Mouse (Mus musculus) A20 (cell line): ENCODE data around the gene Nudt14.

Experiments used
- DNase-seq: peaks from one replicate; pipeline ENCODE4 v3.0.0-alpha.2; 2011; ENCODE audit warnings: low read depth, low spot score

Gene Nudt14

DNA sequence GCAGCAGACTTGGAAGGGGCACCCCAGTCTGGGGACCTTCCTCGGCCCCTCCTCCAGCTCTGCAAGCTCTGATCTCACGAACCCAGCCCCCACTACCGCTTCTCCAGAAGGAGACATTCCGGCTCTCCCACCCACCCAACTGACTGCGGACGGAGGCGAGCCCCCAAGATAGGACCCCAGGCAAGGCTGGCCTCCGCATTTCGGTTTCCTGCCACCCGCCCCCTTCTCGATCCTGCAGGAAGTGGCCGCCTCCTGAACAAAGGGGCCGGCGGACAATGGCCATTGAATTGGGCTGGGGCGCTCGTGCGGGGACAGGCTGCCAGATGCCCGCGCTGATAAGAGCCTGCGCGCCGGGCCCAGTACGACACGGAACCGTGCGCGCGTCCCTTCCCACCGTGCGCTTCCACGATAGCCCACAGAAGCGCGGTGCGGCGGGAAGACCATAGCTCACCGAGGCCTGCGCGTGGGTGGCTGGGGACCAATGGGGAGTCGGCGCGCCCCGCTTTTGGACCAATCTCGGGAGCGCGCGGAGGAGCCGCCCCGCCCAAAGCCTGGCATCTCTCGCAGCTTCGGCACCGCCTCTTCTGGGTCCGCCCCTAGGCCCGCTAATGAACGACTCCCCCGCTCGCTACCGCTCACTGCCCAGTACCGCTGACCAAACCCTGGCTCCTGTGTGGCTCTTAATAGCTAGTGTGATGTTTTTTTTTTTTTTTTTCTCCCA lies 8.3 kb upstream of the Nudt14 start:
- peak; percentile 78 for DNase-seq

DNA sequence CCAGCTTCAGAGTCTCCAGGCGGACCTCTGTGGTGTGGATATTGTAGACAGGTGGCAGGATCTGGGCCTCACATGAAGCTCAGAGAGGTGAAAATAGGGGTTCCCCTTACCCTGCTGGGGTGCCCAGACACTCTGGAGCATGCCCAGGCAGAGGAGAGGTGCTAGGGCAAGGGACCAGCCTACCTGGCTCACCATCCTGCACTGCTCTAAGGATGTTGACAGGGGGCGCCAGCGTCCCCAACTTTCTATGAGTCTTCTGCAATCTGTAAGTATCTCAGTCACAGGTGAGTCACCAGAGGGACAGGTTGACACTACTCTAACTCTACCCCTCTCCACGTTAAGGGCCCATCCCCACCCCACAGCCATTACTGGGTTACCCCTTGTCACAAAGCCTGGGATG lies 5.4 kb upstream of the Nudt14 start:
- peak; percentile 61 for DNase-seq

DNA sequence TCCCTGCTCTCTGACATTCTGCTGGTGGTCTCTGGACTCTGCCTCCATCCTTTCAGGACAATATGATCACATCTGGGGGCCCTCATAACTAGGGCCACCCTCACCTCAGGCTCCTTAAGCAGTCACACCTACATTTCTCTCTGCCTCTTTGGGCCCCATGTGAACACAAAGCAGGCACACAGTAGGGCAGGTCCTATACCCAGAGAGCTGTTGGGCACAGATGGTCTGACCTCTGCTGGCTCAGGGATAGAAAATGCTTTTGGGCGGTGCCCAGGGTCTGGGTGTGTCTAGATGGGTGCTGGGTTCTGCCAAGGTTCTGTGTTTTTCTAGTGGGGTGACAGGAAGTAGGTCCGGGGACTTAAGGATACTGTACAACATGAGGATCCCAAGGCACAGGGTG lies 1.7 kb upstream of the Nudt14 start:
- DNase-seq, result no peak

DNA sequence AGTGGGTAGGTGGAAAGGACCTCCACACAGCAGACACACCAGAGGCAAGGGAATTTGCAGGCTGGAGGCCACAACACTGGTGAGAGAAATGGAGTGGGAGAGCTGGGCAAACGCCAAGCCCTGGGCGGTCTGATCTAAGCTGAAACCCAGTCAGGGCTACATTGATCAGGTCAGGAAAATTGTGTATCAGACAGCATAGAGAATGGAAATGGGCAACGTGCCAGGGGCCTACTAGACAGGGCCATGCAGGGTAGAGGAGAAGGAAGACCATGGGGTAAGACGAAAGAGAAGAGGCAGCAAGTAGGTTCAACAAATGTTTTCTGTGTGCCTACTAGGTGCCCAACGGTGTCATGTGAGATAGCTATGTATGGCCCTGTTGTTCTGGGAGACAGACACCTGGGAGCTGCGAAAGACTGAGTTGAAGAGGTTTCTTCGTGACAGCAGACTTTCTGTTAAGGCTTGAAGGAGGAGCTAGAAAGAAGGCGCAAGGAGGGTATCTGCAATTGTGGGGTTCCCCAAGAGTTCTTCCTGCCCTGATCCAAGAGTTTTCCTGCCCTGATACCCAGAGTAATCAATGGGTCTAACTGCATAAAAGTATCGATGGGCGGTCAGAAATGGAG lies 658 bp downstream of the Nudt14 start:
- DNase-seq, result no peak

DNA sequence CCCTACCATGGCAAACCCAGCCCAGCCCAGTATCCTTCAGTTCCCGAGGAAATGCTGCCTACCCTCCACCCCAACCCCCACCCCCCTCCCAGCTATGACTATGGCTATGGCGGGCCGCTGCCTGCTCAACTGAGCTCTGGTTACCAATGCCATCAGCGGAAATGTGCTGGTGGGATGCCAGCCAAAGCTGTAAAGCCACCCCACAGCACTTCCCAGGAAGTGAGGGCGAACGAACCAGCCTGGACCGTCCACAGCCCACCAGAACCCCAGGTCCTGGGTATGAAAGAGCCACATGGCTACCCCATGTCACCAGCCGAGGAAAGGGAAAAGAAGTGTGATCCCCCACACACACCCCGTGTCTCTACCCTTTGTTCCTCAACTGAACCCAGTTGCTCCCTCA lies 1.2 kb downstream of the Nudt14 start:
- no peak for DNase-seq

DNA sequence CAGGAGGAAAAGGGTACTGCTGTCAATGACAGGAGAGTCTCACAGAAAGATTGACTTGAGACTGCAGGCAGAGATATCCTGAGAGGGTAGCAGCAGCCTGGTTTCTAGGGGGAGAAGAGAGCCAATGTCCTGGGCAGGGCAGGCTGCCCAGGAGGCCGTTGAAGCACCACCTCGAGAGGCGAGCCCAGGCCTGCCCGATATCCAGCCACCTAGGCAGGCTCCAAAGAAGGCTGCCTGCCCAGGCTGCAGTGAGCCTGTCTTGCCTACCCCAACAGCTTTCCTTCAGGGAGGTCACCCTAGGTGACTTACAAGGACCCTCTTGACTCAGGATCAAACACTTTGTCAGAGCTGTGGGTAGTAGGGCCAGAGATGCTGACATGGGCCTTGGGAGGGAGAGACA lies 1.7 kb downstream of the Nudt14 start:
- DNase-seq, result no peak

DNA sequence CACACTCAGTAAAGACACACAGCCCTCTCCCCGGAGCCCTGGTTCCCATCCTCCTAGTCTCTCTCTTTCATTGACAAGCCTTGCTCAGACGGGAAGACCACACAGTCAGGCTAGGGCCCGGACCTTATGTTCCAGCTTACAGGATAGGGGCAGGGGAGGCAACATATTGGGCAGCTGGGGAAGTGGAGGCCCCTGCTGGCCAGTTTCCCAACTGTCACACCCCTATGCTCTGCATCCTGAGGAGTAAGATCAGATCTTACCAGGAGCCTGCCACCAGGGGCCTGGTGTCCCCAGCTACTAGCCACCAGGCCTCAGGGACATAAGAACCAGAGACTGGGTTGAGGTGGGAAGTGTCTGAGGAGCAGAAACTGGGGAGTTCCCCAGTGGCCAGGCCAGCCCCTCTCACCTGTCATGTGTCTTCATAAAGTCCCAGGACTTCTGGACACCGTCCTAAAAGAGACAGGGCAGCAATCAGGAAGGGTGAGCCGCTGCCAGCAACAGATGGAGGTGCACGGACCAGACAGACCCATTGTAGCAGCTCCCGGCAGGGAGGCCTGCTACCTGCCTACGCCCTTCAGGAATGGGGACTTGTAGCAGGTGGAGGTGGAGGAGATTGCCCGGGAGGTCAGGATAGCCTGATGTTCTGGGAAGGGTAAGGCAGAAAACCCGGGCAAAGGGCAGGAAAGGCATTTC lies 2.9 kb downstream of the Nudt14 start:
- no peak for DNase-seq

DNA sequence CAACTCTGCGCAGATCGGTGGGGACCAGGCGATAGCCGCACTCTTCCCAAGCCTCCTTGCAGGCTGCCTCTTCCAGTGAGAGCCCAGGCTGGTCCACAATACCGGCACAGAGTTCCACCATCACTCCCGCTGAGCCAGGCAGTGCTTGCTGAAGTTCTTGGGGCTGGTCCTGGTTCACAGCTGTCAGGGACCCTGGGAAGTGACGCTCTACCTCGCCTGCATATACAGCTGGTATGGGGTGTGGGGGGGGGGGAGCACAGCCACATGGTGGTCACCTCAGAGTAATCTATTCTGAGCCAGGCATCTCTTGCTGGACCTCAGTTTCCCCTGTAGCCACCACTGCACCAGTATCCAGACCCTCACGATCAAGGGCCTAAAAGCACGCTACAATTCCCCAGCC lies 3.6 kb downstream of the Nudt14 start:
- no peak for DNase-seq

DNA sequence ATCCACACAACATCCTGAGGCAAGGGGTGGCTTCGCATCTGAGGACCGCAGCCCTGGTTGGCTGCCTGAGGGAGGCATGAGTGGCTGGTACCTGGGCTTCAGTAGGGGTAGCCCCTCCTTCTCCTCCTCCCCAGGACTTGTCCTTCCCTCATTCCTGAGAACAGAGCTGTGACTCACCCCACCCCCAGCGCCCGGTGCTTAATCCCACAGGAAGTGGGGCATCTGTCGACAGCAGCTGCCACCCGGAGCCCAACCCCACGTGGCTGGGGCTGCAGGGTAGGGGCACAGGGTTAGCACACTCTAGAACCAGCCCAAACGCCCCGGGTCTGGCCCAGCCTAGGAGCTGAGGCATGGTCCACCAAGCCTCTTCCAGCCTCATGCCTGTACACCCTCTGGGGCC lies 4.0 kb downstream of the Nudt14 start:
- DNase-seq, result no peak

DNA sequence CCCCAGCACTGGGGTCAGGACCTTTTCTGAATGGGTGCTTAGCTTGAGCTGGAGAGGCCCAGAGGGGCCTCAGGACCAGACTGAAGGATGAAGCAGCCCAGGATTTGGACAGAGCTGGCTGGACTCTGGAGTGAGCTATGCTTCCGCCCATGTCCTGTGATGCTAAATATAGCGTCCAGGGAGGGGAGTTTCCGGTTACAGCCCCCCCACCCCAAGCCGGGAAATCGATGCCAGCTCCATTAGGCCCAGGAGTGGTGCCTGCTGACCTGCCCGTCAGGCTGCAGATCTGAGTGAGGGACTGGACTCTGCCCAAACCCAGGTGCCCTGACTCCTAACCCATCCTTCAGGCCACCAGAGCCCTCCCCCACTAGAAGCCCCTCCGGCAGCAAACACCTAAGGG lies 9.3 kb downstream of the Nudt14 start:
- DNase-seq, result no peak

DNA sequence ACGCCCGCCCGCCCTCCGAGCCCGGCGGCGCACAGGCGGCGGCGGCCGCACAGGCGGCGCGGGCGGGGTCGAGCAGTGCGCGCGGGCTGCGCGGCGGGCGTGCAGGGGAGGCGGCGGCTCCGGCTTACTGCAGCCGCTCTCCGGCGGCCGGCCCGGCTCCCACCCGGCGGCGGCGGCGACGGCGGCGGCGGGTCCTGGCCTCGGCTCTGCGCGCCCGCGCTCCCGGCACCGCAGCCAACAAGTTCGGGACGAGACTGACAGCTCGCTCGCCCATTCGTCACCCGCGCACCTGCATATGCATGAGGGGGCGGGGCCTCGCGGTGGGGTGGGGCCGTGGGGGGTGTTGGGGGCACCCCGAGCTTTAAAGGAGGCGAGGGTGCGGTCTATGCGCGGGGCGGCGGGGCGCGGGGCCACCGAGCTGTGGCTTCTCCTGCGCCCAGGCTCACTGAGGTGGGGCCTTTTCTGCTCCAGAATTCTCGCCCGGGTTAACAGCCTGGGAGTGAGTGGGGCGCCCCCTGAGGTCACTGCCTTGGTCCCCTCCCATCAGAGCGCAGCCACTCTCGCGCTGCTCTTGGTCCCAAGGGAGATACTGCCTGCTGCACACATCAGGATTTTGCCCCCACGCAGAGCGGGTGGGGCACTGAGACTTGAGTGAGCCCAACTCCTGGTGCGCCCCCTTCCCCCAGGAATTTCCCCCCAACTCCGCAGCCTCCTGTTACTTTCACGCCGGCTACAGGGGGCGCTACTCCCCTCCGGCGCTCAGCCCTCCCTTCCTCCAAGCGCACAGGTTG lies 12.2 kb downstream of the Nudt14 start, which contains the start of gene Jag2:
Gene Jag2 (minus strand): TSS at position 215 of the 791 bp plus-strand sequence.
- DNase-seq, result peak; percentile 77

DNA sequence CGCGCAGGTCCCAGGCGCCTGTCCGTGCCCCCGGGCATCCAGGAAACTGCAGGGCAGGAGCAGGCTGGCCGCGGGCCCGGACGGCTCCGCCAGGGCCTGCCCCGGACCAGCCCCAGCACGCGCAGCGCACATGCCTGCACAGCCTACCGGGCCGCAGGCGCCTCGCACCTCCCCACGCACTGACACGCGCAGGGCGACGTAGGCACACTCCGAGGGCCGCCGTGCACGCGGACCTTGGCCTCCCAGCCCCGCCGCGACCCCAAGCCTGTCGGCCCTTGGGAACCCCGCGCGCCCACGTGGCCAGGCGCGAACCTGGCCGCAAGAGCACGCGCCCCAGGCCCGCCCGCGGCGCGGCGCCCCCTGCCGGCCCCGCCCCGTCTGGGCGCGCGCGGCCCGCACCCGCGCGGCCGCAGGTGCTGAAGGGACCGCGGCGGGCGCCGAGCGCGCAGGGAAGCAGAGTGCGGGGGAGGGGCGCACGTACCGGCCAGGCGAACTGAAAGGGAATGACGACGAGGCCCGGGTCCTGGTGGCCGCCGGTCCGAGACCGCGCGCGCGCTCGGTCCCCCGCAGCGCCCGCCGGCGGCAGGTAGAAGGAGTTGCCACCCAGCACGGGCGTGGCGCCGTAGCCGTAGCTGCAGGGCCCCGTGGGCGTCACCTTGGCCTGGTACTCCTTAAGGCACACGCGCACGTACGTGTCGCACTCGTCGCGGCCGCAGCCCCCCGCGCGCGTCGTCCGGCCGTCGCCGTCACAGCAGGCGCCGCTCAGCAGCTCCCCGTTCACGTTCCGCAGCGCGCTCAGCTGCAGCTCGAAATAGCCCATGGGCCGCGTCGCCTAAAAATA lies 13.3 kb downstream of the Nudt14 start:
- DNase-seq, result no peak

DNA sequence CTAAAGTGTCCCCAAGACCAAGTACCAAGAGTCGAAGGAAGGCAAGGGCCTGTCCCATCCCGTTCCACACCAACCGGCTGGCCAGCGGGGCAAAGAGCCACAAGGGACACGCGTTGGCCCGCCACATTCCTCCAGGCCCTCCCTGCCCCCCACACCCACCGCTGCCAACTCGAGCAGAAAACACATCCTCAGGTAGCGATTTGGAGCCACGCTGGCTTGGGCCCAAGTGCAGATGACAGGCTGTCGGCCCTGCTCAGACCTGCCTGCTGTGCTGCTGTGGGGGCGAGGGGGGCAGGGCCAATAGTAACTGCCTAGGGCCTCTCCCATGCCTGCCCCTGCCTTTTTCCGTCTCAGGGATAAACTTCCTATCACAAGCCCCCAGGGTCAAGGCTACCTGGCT lies 14.7 kb downstream of the Nudt14 start:
- no peak for DNase-seq

DNA sequence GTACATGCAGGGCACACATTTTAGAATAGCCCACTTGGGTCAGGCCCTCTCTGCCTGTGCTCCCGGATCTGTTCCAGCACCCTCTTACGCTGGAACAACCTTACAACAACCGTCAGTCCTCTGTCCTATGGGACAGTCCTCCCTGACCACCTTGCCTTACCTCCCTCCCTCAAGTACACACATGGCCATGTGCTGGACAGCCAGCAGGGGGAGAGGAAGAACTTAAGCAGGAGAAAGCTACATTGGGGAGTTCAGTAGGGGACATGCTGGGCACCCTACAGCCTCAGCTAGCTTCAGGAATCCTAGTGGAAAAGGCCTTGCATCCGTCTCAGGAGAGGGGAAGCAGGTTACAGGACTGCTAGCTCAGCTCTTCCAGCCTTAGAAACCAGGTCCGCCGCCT lies 16.0 kb downstream of the Nudt14 start:
- no peak for DNase-seq

DNA sequence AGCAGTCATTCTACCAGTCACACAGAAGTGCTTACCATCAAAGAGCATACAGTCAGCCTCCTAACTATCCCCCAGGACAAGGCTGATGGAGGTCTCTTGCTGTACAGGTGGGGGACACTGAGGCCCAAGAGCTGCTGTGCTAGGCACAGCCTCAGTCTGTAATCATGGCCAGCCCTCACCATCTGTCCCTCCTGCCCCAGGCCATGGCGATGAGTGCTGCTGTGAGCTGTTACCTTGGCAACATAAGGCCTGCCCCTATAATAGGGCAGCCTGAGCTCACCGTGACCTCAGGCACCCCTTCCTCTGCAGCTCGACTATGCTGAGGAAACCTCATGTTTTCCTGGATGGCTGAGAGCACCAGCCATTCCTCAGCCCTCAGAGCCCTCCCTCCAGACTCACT lies 19.4 kb downstream of the Nudt14 start:
- no peak for DNase-seq

DNA sequence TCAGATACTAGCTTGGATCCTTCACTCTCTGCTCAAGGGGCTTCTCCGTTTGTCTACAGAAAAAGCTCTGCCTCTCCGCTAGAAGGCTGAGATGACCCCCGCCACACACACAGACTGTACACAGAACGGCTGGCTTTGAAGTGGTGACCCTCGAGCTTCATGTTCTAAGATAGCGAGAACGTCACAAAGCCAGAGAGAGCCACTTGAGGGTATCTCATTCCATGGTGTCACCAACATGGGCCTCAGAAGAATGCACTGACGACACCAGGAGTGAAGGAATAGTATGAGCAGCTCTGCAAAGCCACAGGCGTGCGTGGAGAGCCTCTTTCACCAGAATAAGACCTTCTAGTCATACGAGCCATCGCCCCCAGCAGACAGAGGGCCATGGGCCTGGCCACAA lies 20.4 kb downstream of the Nudt14 start:
- no peak for DNase-seq

DNA sequence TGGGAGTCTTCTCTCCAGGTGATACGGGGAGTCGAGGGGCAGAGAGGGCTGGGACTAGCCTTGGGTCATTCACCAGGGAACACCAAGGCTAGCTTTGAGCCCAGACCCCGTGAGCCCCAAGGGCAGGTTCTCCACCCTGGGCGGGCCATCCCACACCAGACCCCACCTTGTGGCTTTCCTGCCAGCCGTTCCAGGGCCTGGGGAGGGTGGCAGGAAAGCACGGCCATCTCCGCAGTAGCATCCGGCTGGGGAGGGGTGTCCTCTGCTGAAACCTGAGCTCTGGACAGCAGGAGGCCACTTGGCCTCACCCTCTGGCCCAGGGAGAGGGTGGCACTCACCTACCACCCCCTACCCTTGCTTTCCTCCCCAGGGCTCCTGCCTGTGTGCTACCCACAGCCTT lies 24.0 kb downstream of the Nudt14 start:
- no peak for DNase-seq

DNA sequence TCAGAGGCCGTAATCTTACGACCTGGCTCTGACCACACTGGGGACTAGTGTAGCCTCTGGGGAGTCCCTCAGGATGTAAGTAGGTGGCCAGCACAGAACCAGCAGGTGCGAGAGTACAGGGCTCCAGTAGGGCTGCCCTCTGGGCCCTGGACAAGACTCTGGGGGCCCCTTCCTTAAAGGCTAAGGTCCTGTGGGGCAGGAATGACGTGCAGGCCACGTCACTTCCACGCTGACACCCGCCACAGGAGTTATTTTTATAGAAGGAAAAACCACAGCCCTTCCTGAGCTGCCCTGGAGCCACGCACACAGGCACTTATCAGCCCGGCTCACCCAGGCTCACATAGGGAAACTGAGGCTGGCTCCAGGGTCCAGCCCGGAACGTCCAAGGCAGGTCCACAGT lies 24.4 kb downstream of the Nudt14 start:
- DNase-seq, result no peak

DNA sequence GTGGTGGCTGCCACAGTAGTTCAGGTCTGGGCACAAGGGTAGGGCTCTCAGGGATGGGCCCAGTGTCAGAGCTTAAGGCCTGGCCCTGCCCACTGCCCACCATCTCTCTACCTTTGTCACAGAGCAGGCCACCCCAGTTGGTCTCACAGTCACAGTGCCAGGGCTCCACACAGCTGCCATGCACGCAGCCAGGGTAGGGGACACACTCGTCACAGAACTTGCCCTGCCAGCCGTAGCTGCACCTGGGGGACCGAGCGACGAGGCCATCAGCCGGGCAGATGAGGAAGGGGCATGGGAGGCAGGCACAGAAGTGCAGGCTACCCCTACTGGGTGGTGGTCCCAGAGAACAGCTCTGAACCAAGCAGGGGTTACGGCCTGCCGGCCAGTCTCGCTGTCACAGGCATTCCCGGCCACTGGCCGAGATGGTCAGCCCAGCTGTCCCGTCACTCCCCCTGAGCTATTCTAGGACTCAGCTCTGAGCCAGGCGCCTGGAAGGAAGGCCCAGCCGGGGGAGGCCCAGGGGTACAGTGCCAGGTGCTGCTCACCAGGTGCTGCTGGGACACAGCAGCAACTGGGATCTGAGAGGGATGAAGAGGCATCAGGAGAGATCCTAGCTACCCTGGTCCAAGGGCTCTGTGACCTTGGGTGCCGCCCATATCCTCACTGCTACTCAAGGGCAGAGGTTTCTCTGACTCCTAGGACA lies 25.1 kb downstream of the Nudt14 start:
- no peak for DNase-seq

DNA sequence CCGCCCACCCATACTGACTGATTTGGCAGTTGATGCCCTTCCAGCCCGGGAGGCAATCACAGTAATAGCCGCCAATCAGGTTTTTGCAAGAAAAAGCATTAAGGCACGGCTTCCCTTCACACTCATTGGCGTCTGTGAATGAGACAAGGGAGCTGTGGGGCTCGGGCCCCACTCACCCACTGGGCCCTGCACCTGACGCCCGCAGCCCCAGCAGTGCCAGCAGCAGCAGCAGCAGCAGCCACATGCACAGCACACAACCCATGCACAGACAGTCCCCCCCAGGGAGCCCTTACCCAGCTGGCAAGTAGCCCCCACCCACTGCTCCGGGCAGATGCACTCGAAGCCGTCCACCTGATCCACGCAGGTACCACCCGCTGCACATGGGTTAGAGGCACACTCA lies 26.3 kb downstream of the Nudt14 start:
- no peak for DNase-seq

DNA sequence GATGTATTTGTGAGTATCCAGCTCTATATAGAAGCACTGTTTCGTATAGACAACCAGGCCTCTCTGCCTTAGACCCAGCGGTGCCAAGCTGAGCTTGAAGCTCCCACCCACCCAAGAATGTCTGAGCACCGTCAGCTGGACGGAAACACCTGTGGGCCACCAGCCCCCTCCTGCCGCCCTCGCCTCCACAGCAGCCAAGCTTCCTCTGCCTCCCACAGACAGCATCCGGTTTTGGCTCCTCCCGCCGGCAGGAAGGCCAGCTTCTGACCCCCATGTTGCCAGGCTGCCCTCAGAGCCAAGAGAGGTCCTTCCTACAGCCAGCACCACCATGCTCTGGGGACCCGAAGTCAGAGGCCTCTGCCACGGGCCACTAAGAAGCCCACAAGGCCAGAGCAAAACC lies 27.4 kb downstream of the Nudt14 start:
- no peak for DNase-seq
